Mouse (Mus musculus): ENCODE results near the gene Snx1. TPM values are rescaled to one million over a fixed set of nuclear protein-coding genes. Genes with fewer than 3 reads are reported as not detected.

Gene Snx1
- polyA plus RNA-seq, 1 experiment from 2014 or later: 144 TPM

- H3K27me3 ChIP-seq (replicated peaks): no peaks in the 10 kb centered on the region
- 79% methylated on average over 8 of the region's 8 CpGs for WGBS
- ATAC-seq: no peak
- H3K27ac ChIP-seq: no peak overlapping the region
- H3K9ac ChIP-seq: no peak overlapping the region
- no peak overlapping the region for H3K4me3 ChIP-seq (replicated peaks)
- no peaks in the 10 kb centered on the region for H3K9me3 ChIP-seq
- H3K36me3 ChIP-seq: peaks cover 35% of the 10 kb centered on the region; the same call in 1 of the 2 replicates
- no peak overlapping the region for H3K4me2 ChIP-seq (replicated peaks)
- H3K4me1 ChIP-seq (replicated peaks): no peaks in the 10 kb centered on the region
Observed at GRCm38 (mm10) chr9:66105168-66105567, 21.2 kb downstream of the Snx1 start.

- Histone ChIP-seq H3K9ac (no peak overlapping the region), H3K4me1 (replicated peaks) (no peaks in the 10 kb centered on the region), H3K36me3 (peaks cover 35% of the 10 kb centered on the region; the same call in 1 of the 2 replicates), H3K27me3 (replicated peaks) (no peaks in the 10 kb centered on the region), H3K4me3 (replicated peaks) (no peak overlapping the region), H3K9me3 (no peaks in the 10 kb centered on the region), H3K4me2 (replicated peaks) (no peak overlapping the region), H3K27ac (no peak overlapping the region)
- no peak for ATAC-seq
- WGBS: 92% methylated on average over 4 of the region's 4 CpGs
Observed at GRCm38 (mm10) chr9:66104601-66105000, 21.8 kb downstream of the Snx1 start.

- 90% methylated on average over 6 of the region's 6 CpGs for WGBS
- ATAC-seq: no peak
- H3K27ac ChIP-seq: no peak overlapping the region
- no peak overlapping the region for H3K4me2 ChIP-seq (replicated peaks)
- no peak overlapping the region for H3K9ac ChIP-seq
- no peaks in the 10 kb centered on the region for H3K4me1 ChIP-seq (replicated peaks)
- no peaks in the 10 kb centered on the region for H3K27me3 ChIP-seq (replicated peaks)
- no peak overlapping the region for H3K4me3 ChIP-seq (replicated peaks)
- H3K9me3 ChIP-seq: no peaks in the 10 kb centered on the region
- H3K36me3 ChIP-seq: peaks cover 31% of the 10 kb centered on the region; the same call in 1 of the 2 replicates
Observed at GRCm38 (mm10) chr9:66102668-66103067, 23.7 kb downstream of the Snx1 start.

- Histone ChIP-seq H3K4me1 (replicated peaks) (no peaks in the 10 kb centered on the region), H3K4me2 (replicated peaks) (no peak overlapping the region), H3K27me3 (replicated peaks) (no peaks in the 10 kb centered on the region), H3K9me3 (no peaks in the 10 kb centered on the region), H3K4me3 (replicated peaks) (no peak overlapping the region), H3K9ac (no peak overlapping the region), H3K36me3 (peaks cover 32% of the 10 kb centered on the region; the same call in 1 of the 2 replicates), H3K27ac (no peak overlapping the region)
- ATAC-seq: no peak
- WGBS: 76% methylated on average over 8 of the region's 8 CpGs
Observed at GRCm38 (mm10) chr9:66101577-66101976, 24.8 kb downstream of the Snx1 start.

DNA sequence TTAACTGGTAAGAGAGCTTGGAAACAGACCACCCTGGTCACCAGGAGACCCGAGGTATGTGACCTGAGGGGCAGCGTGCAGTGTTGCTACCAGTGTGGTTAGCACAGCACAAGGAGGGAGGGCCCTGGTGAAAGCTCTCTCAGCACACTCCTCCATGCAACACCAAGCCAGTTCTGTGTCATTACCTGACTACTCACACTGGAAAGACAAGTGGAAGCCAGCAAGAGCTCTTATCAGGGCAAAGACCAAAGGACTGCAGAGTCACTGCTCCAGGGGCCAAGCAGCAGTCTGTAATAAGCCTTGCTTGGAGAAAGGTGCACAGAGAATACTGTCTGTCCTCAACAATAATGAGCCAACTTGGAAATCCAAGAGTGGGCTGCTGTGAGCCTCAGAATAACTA lies 33.7 kb downstream of the Snx1 start:
- Histone ChIP-seq H3K4me2 (replicated peaks) (no peak overlapping the region), H3K4me3 (replicated peaks) (no peak overlapping the region), H3K27ac (peak overlapping the region; percentile 81), H3K9ac (no peak overlapping the region), H3K4me1 (replicated peaks) (peaks cover 13% of the 10 kb centered on the region), H3K27me3 (replicated peaks) (no peaks in the 10 kb centered on the region), H3K9me3 (no peaks in the 10 kb centered on the region), H3K36me3 (peaks cover 66% of the 10 kb centered on the region)
- peak; percentile 48 for ATAC-seq
- WGBS: 59% methylated on average over 2 of the region's 2 CpGs

DNA sequence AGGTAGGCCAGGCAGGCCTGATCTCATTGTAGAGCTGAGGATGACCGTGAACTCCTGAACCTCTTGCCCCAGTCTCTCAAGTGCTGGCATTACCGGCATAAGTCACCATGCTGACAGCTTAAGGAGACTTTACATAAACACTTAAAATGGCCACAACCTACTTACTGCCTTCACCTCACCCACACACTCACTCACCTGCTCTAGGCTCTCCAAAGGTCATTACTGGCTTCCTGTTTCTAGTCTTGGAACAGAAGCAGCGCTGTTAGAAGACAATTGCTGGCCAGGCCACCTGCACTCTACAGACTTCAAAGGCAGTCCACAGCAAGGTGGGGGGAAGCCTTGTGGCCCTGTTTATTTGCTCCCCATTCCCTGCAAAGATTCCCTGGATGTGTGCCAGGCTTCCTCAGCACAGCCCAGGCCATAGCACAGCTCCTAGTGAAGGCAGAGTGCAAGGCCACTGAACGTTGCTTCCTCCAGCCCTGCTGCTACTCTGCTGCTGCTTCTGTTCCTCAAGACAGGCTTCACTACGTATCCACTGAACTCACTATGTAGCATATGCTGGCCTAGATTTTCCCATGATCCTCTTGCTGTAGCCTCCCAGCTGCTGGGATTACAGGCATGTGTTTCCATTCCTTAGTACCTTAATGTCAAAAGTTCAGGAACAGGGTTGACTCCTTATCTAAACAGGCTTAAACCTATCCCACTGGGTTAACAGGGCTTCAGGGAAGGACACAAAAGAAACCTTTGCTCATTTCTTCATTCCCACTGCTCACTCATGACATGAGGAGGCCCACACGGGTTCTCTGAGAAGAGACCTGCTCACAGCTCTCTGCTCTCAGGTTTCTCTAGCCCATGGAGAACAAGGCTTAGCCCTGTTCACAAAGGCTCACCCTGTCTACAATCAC lies 34.8 kb downstream of the Snx1 start:
- Histone ChIP-seq H3K36me3 (peaks cover 67% of the 10 kb centered on the region), H3K4me3 (replicated peaks) (no peak overlapping the region), H3K27ac (peak overlapping the region; percentile 81), H3K4me1 (replicated peaks) (peaks cover 13% of the 10 kb centered on the region), H3K9me3 (no peaks in the 10 kb centered on the region), H3K4me2 (replicated peaks) (no peak overlapping the region), H3K27me3 (replicated peaks) (no peaks in the 10 kb centered on the region), H3K9ac (no peak overlapping the region)
- peak; percentile 65 for ATAC-seq
- 49% methylated on average over 6 of the region's 6 CpGs for WGBS

DNA sequence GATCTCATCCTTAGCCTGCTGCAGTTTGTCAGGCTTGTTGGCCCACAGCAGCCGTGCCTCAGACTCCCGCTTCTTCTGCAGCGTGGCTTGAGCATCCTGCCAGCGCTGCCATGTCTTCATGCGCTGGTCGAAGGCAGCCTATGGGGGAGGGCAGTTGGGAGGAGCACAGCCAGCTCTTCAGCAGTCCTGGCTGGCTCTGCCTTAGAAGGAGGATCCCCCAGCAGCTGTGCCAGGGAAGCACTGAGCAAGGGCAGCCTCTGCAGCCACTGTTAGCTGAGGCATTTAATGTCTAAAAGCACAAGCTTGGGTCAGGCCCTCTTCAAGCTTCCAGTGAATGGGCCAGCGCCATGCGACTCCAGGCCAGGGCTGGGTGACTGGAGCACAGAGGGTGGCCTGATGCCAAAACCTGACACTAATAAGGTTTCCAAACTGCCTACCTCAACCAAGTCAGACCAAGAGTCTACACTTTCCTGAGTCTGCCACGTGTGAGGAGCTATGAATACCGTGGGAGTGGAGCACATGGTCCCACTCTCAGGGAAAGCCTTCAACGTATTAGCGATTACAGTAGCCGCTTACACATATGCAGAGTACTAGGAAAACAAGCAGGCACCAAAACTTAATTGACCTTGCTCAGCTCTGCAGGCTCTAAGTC lies 35.7 kb downstream of the Snx1 start:
- H3K4me3 ChIP-seq (replicated peaks): no peak overlapping the region
- H3K4me1 ChIP-seq (replicated peaks): peaks cover 13% of the 10 kb centered on the region
- ATAC-seq: 0 out of 2 replicates have a peak, but pooled peaks have one; percentile 10
- 0 out of 2 replicates have a peak overlapping the region, but pooled peaks have one; percentile 32 for H3K27ac ChIP-seq
- H3K9ac ChIP-seq: no peak overlapping the region
- no peaks in the 10 kb centered on the region for H3K9me3 ChIP-seq
- WGBS: 83% methylated on average over 13 of the region's 13 CpGs
- no peaks in the 10 kb centered on the region for H3K27me3 ChIP-seq (replicated peaks)
- no peak overlapping the region for H3K4me2 ChIP-seq (replicated peaks)
- peaks cover 62% of the 10 kb centered on the region for H3K36me3 ChIP-seq

GRCm38 (mm10) chr9:66088411-66088810 lies 38.0 kb downstream of the Snx1 start:
- 42% methylated on average over 4 of the region's 4 CpGs for WGBS
- ATAC-seq: no peak
- no peak overlapping the region for H3K27ac ChIP-seq

DNA sequence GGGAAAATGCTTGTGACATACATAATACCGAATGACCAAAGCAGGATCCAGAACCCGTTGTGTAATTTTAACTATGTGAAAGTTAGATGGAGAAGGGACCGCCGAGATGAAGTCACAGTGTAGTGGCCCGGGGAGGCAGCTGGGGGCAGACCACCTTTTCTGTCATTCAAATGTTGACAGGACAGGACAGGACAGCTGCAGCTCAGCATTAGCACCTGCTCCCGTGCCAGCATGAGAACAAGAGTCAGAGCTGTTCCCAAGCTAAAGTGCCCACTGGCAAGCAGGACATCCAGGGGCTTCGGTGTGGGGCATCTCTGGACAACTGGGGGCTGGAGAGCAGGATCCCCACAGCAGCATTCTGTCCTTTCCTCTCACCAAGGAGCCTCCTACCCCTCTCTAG lies 39.3 kb downstream of the Snx1 start:
- no peak for ATAC-seq
- Histone ChIP-seq H3K4me3 (replicated peaks) (no peak overlapping the region), H3K9ac (no peak overlapping the region), H3K9me3 (no peaks in the 10 kb centered on the region), H3K27ac (no peak overlapping the region), H3K27me3 (replicated peaks) (no peaks in the 10 kb centered on the region), H3K4me1 (replicated peaks) (peaks cover 8% of the 10 kb centered on the region), H3K4me2 (replicated peaks) (no peak overlapping the region), H3K36me3 (peaks cover 35% of the 10 kb centered on the region)
- WGBS: 95% methylated on average over 7 of the region's 7 CpGs

More at GRCm38 (mm10) chr9:66088411-66088810, 38.0 kb downstream of the Snx1 start:
- no peaks in the 10 kb centered on the region for H3K9me3 ChIP-seq
- no peak overlapping the region for H3K4me3 ChIP-seq (replicated peaks)
- H3K9ac ChIP-seq: no peak overlapping the region
- H3K4me2 ChIP-seq (replicated peaks): no peak overlapping the region
- peaks cover 13% of the 10 kb centered on the region for H3K4me1 ChIP-seq (replicated peaks)
- no peaks in the 10 kb centered on the region for H3K27me3 ChIP-seq (replicated peaks)
- H3K36me3 ChIP-seq: peaks cover 47% of the 10 kb centered on the region

GRCm38 (mm10) chr9:66084171-66084570 lies 42.2 kb downstream of the Snx1 start:
- H3K4me3 ChIP-seq (replicated peaks): no peak overlapping the region
- no peaks in the 10 kb centered on the region for H3K9me3 ChIP-seq
- WGBS: 87% methylated on average over 3 of the region's 3 CpGs
- peaks cover 19% of the 10 kb centered on the region for H3K36me3 ChIP-seq
- no peaks in the 10 kb centered on the region for H3K27me3 ChIP-seq (replicated peaks)
- H3K9ac ChIP-seq: no peak overlapping the region
- ATAC-seq: no peak
- no peak overlapping the region for H3K4me2 ChIP-seq (replicated peaks)
- no peaks in the 10 kb centered on the region for H3K4me1 ChIP-seq (replicated peaks)
- no peak overlapping the region for H3K27ac ChIP-seq

DNA sequence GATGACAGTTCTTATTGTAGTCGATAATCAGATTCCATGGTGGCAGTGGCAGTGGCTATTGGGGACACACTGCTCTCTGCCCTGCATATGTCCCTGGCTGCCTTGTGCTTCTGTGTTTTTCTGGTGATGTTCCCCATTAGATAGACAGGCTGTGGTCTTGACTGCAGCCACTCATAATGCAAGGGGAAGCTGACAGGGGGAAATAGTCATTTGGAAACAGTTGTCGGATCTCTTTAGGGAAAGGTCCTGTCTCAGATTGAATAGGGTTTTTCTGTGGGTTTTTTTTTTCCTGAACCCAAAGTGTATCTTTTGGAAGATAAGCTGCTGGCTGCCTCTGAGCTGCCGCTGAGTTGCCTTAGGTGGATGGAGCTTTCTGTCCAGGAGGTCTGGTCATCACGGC lies 44.4 kb downstream of the Snx1 start:
- ATAC-seq: no peak
- Histone ChIP-seq H3K4me2 (replicated peaks) (no peak overlapping the region), H3K4me1 (replicated peaks) (peaks cover 5% of the 10 kb centered on the region; the same call in 1 of the 2 replicates), H3K9me3 (no peaks in the 10 kb centered on the region), H3K9ac (no peak overlapping the region), H3K27ac (no peak overlapping the region), H3K4me3 (replicated peaks) (no peak overlapping the region), H3K36me3 (peaks cover 2% of the 10 kb centered on the region; the same call in 1 of the 2 replicates), H3K27me3 (replicated peaks) (no peaks in the 10 kb centered on the region)
- WGBS: 64% methylated on average over 4 of the region's 4 CpGs

DNA sequence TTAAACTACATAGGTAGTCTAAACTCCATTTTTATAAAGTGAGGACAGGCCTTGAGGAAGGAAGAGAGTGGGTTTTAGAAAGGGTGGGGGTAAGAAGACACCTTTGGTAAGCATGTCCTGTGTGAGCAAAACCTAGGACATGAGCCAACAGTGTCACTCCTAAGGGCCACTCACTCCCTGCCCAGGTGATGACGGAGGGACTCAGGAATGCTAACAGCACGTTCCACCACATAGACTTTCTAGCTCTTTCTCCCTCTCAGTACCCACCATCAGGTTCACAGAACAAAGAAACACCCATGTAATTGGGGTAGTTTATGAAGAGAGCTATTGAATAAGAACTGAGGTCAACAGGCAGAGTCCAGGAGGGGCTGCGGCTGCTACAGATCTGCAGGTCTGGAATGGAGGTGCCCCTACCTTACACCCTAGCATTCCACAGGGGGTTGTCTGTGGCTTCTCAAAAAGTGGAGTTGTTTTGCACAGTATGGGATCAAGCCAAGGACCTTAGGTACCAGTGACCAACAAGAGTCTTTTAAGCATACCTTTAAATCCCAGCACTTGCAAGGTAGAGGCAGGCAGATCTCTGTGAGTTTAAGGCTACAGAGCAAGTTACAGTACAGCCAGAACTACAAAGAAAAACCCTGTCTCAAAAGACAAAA lies 45.5 kb downstream of the Snx1 start:
- WGBS: 69% methylated on average over 3 of the region's 3 CpGs
- Histone ChIP-seq H3K9ac (no peak overlapping the region), H3K27ac (no peak overlapping the region), H3K9me3 (no peaks in the 10 kb centered on the region), H3K4me1 (replicated peaks) (peaks cover 5% of the 10 kb centered on the region; the same call in 1 of the 2 replicates), H3K4me3 (replicated peaks) (no peak overlapping the region), H3K4me2 (replicated peaks) (no peak overlapping the region), H3K36me3 (no peaks in the 10 kb centered on the region), H3K27me3 (replicated peaks) (no peaks in the 10 kb centered on the region)
- ATAC-seq: 0 out of 2 replicates have a peak, but pooled peaks have one; percentile 47

Data from intestine, embryonic 15.5 days (tissue).